Mouse (Mus musculus) embryo, embryonic 10 days (tissue): Measurements from ENCODE around the gene Psmb1.
"Not testable (repeated sequence)": the region's sequence is repeated elsewhere in the genome, so short reads cannot be mapped to it uniquely, and the experiment has no call there.

ENCODE experiments used
- DNase-seq: peaks from one replicate; pipeline ENCODE4 v3.0.0-alpha.2; 2015; ENCODE audit warnings: low spot score

The Psmb1 gene

DNA sequence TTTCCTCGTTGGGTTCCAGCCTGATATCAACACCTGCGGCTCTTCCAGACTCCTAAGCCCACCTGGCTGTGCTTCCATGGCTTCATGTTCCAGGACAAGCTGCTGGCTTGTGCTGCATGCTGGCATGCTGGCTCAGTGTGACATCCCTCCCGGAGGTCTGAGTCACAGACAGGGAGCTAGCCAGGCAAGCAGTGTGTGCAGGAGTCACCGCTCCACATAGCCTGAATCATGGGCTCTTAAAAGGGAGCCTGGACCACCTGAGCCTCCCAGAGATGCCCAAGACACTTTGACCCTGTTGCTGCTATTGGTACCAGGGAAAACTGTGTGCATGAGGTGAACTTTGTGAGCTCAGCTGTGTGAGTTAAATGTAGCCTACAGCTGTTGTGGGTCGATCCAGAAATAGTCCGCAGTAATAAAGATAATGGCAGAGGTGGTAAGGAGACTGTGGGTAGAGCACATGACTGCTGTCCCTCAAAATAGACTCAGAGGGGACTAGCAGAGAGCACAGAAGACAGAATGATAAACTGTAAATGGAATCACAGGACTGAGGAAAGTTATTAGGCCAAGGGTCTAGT lies 37.5 kb downstream of the Psmb1 start:
- no peak for DNase-seq

DNA sequence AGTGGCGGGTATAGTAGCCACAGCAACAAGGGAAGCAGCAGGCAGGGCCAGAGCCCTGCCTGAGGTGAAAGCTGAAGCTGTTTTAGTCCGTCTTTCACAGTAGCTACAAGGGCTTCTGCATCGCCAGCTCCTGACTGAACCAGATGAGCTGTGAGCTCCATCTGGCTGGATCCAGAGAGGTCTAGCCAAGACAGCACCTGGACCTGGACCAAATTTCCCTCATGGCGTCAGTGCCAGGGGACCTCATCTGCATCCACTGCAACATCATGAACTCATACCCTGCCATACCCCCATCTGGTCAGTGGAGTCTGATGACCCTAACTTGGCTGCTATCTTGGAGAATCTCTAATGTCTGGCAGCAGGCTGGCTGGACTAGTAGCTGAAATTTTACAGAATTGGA lies 39.8 kb downstream of the Psmb1 start:
- DNase-seq, result no peak

DNA sequence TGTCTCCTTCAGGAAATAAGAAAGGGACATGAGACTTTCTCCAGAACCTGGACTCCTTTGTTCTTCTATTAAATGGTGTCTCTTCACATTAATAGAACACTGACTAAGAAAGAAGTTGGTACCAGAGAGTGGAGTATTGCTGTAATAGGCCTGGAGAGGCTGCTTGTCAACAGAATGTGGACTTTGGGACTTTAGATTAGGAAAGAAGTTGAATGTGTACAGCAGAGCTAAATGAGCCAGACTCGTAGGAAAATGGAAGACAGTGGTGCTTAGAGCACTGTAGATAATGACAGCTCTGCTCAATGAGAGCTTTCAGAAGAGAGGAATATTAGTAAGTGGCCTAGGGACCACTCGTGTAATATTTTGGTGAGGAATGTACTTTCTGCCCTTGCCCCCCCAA lies 43.0 kb downstream of the Psmb1 start:
- DNase-seq, result no peak

DNA sequence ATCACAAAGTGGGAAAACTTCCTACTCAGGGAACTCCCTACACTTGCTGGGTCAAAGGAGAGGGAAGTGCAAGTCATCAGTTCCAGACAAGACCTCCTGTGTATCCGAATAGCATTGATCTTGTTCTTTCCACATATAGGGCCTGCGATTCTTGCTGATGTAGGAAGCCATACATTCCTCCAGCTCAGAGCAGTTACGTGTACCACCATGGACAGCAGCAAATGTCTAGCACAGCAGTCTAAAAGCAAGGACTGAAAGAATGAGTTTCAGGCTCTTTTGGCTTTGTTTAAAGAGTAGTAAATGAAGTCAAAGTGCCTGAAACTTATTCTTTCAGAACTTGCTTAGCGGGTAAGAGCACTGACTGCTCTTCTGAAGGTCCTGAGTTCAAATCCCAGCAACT lies 44.3 kb downstream of the Psmb1 start:
- DNase-seq, result no peak

DNA sequence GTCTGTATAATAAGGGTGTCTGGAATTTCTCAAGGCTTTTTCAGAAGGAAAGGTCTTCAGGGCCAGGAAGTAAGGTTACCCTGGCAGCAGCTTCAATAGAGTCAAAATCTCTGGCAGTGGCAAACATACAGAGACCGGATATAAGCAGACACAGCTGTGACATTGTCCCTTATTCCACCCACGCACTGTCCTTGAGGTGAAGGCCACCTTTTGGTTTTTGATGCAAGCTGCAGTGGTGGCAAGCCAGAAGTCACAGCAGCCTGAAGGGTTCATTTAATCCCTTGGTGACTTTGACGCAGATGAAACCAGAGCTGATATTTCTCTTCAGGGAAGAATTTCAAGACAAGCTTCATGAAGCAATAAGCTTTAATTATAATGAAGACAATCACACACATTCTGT lies 49.9 kb downstream of the Psmb1 start:
- DNase-seq, result no peak

DNA sequence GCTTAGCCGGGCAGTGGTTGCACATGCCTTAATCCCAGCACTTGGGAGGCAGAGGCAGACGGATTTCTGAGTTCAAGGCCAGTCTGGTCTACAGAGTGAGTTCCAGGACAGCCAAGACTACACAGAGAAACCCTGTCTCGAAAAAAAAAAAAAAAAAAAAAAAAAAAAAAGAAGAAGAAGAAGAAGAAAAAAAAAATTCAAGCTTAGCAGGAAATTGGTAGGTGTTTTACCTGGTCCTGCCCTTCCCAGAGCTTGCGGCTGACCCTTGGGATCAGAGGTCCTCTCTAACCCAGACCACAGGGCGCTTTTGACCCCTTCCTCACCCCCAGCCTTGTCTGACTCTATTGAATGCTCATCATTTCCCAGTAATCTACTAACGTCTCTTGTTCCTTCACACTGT lies 50.4 kb downstream of the Psmb1 start:
- not testable (repeated sequence) for DNase-seq

DNA sequence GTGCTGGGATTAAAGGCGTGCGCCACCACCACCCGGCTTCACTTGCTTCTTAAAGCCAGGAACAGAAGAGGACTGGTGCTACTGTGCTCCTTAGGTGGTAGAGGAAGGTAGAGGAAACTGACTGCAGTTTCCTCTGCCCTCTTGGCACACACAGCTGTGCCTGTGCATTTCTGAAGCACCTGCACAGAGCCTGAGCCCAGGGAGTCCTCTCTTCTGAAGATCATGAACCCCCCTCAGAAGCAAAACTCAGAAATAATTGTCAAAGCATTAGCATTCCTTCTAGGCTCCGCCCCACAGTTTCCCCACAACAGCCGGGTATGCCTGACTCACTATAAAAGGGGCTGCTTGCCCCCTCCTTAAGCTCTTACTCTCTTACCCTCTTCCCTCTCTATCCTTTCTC lies 51.7 kb downstream of the Psmb1 start:
- DNase-seq, result no peak

DNA sequence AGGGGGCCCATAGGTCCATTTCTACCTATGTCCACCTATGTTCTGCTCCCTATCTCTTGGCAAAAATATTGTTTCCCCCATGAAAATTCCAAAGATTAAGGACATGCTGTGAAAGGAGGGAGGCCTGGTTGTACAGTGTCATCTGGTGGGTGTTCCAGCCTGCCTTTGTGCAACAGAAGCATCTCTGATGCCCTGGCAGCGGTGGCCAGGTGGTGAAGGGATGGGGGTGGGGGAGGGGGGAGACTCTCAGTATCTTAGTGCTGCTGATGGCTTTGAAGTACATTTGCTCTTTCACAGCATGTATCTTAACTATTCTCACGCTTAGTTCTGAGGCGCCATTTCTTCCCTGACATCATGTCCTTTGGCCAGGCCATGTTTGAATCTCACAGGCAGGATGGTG lies 54.1 kb downstream of the Psmb1 start:
- no peak for DNase-seq

DNA sequence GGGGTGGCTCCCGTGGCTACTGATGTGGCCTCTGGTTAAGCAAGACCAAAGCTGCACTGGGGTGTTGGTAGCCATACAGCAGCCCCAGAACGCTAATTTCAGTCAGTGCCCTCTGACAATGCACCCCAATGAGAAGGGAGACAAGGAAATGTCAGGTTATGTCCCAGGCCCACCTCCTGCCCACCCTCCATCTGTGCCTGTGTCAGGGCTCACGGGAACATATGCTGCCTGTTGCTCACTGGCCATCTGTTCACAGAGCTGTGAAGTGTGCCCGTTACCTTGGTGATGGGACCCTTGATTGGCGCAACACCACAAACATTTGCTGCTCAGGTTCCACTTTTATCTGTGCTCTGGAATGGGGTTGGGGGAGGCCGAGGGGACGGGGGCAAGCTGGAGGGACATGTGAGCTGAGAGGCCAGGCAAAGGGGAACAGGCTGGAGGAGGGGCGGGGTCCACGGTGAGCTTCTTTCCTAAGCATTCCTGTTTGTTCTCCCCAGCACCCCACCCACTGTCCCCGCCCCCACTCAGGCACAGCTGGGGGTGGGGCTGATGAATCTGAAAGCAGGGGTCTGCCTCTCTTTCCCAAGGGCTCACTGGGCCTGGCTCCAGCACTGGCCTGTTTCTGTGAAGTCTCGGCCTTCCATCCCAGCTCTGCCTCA lies 59.0 kb downstream of the Psmb1 start:
- peak; percentile 90 for DNase-seq

DNA sequence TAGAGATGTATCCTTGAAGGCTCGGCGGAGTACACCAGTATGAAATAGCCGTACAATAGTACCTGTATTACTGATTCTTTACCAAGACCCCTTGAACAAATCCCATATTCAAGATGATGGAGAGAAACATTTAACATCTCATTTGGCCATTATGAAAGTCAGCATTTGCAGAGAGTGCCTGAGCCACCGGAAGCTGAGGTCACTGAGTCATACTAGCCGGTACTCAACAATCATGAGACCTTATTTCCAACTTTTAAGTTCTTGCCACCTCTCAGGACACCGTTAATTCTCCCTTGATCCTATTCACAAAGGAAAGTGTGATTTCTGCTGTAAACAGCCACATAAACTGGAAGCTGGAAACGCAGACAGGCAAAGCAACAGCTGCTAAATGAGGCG lies 59.5 kb downstream of the Psmb1 start:
- DNase-seq, result no peak

DNA sequence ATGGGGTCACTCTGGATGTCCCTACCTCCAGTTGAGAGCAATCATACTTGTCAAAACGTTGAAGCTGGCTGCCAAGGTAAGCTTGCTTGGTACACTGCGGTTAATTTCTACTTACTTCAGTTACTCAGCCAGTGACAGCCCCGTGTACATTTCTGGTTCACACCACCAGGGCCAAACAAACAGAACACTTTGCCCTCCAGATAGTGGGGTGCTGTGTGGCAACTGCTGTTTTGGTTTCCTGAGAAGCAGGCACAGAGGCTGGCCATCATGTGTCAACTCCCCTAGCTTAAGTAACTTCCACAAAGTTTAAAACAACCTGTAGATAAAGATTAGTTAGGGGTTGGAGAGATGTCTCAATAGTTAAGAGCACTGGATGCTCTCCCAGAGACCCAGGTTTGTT lies 64.8 kb downstream of the Psmb1 start:
- no peak for DNase-seq

DNA sequence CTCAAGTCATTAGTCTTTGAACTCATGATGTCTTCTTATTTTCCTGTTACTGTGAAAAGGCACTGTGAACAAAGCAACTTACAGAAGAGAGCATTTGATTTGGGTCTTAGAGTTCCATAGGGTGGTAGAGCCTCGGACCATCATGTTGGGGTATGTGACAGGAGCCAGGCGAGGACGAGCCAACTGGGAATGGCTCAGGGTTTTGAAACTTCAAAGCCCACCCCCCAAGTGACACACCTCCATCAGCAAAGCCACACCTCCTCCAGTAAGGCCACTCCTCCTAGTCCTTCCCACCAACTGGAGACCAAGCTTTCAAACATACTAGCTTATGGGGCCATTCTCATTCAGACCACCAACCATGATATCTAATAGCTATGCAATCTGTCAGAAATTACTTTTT lies 67.5 kb downstream of the Psmb1 start:
- DNase-seq, result no peak

DNA sequence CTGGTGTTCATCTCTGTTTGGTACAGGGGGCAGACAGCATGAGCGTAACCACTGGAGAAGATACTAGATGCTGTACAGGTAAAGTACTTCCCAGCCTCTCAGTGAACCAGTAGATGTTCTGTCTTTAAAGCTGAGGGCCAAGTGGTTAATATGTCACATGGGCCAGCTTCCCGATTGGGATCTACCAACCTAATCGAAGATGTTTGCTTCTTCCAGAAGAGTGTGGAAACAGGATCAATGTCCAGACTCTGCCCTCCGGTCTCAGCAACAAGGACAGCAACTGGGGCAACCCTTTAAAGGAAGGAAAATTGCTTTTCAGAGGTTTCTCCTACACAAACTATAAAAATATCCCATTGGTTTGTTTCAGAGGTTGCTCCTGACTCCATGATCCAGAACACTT lies 68.0 kb downstream of the Psmb1 start:
- DNase-seq, result no peak

DNA sequence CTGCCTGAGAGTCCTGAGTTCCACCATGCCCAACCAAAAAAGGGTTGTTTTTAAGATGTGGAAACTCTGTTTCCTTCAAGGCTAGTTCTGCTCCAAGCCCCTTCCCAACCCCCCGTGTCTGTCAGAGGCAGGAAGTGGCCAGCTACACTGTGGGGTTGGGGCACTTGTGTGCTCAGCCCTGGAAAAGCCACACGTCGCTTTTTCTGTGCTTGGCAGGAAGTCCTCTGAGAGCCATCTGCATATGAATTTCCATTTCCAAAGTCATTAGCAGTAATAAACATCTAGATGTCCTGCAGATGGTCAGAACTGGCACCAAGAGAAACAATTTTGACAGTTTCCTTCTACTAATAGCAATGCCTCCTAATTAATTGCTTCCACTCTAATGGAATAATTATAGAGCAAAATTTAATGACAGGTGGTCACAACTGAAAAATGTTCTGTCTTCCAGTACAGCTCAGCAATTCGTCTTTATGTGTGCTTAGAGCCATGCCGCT lies 68.5 kb downstream of the Psmb1 start:
- DNase-seq, result no peak

DNA sequence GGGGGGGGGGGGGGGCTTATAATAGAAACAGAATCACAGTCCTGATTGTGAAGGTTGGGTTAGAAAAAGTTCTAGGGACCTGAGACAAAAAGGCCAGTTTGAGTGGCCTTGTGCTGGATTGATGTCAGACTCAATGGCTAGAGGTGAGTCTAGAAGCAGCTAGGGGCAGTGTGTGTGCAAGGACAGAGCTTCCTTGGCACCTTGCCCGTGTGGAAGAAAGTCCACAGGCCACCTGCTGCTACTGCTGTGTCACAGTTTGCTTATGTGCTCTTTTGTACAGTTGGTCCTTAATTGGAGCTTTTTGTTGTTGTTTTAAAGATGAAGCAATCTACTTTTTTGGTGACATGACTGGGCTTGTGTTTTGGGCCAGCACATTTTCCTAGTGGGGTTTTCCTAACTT lies 69.6 kb downstream of the Psmb1 start:
- DNase-seq, result no peak

DNA sequence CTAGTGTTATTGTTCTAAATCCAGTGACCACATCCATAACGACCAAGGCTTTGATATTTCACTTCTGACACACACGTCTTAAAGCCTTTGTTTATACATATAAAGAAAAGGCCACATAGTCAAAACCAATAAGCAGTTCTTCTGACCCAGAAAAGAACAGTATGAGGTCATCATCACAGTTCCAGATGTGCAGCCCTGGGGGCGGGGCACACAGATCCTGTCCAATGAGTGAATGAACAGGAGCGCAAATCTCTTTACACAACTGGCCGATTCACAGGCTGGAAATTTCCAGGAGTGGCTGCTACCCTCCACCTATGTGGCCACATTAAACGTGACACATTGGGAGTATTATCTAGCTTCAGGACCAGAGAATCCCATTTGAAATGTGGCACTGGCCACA lies 70.1 kb downstream of the Psmb1 start:
- no peak for DNase-seq

DNA sequence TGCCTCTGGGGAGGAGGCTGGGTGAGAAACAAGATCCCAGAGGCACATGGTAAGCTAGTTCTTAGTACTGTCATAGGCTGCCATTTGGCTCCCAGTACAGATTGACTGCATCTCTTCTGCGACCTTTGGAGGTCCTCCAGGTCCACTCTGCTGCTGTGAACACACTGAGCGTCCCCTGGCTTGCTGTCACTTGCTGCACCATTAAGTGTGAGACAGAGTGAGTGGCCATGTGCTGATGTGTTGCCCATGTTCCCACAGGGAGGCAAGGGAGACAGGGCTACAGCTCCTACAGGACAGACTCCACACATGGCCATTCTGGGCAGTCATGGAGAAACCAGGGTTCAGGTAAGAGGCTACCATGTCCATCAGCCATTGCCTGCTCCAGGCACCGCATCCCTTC lies 73.6 kb downstream of the Psmb1 start:
- no peak for DNase-seq
